Mouse (Mus musculus): ENCODE measurements around the gene Gbf1.

DNA sequence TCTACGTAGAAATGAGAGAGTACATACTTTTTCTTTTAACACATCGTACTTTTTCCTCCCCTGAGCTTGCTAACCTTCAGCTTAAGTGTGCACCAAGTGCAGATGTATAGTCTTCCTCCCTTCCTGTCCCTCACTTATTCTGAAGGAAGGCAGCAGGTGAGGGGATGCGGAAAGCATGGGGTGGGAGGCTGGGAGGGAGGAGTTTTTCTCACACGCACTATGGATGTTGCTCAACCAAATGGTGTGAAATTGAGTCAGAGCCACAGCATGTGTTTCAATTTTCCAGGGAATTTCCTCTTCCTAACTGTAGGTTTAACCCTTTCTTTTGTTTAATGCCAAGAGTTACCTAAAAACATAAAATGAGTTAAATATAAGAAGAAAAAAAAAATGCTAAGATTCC lies 70.8 kb downstream of the Gbf1 start:
- TF ChIP-seq CHD1 (IDR thresholded peaks at IDR 0.05; ENCODE audit: low read depth, low read length) (no peak), TBP (conservative IDR thresholded peaks at IDR 0.05; ENCODE audit: low read depth, low read length) (no peak), CTCF (conservative IDR thresholded peaks at IDR 0.05 in 1 of 2, IDR thresholded peaks at IDR 0.05 in 1 of 2; ENCODE audit: low read depth in 2 of 2, low read length in 2 of 2) (no peak), ZNF384 (IDR thresholded peaks at IDR 0.05; ENCODE audit: low read depth, low read length) (no peak), EP300 (IDR thresholded peaks at IDR 0.05; ENCODE audit: low read length) (no peak), POLR2A (IDR thresholded peaks at IDR 0.05; ENCODE audit: low read depth, low read length) (no peak), E2F4 (IDR thresholded peaks at IDR 0.05; ENCODE audit: insufficient replicate concordance, low read depth, low read length) (no peak), HCFC1 (IDR thresholded peaks at IDR 0.05; ENCODE audit: low read depth, low read length) (no peak), NRF1 (IDR thresholded peaks at IDR 0.05; ENCODE audit: low read depth, low read length) (no peak), PAX5 (IDR thresholded peaks at IDR 0.05; ENCODE audit: low read length) (no peak), KAT2A (IDR thresholded peaks at IDR 0.05; ENCODE audit: insufficient replicate concordance, low read length) (no peak), ETS1 (conservative IDR thresholded peaks at IDR 0.05; ENCODE audit: low read depth, low read length) (no peak), SMC3 (IDR thresholded peaks at IDR 0.05; ENCODE audit: low read depth, low read length) (no peak), JUN (IDR thresholded peaks at IDR 0.05; ENCODE audit: insufficient read depth, low read depth, low read length) (no peak)
